Mouse (Mus musculus) small intestine, adult 2 months (tissue): ENCODE results near the gene AI597479. TPM values are rescaled to one million over a fixed set of nuclear protein-coding genes. Genes with fewer than 3 reads are reported as not detected.

ENCODE experiments used
- H3K27ac ChIP-seq: fragments of 200-500 bp; 2 replicates; pipeline ENCODE4 v1.5.1; 2012; ENCODE audit warnings: low read depth, low read length, control low read depth, inconsistent platforms; ENCODE audit not compliant: insufficient read depth
- H3K27me3 ChIP-seq: fragments of 200-500 bp; 2 replicates; pipeline ENCODE4 v1.6.1; 2012; ENCODE audit warnings: mild to moderate bottlenecking, moderate library complexity, low read length, inconsistent platforms; ENCODE audit not compliant: control insufficient read depth, insufficient read depth
- H3K36me3 ChIP-seq: fragments of 200-500 bp; 2 replicates; pipeline ENCODE4 v1.6.1; 2012; ENCODE audit warnings: mild to moderate bottlenecking, low read length, control low read depth, inconsistent platforms; ENCODE audit not compliant: control insufficient read depth, insufficient read depth
- H3K4me1 ChIP-seq: fragments of 200-500 bp; 2 replicates; pipeline ENCODE4 v1.6.1; 2012; ENCODE audit warnings: low read length, inconsistent platforms, mixed read lengths; ENCODE audit not compliant: control insufficient read depth, insufficient read depth, insufficient read length
- H3K4me3 ChIP-seq: fragments of 200-500 bp; 2 replicates; pipeline ENCODE4 v1.5.1; 2012; ENCODE audit warnings: low read depth, mild to moderate bottlenecking, control low read depth, inconsistent platforms, low read length, moderate library complexity
- CTCF ChIP-seq: fragments of 200-500 bp; IDR thresholded peaks from 2 replicates; pipeline ENCODE4 v1.5.1; 2012; ENCODE audit warnings: low read depth, mild to moderate bottlenecking, control low read depth, inconsistent platforms, low read length, moderate library complexity, mixed read lengths; ENCODE audit not compliant: insufficient replicate concordance, insufficient read length; ENCODE audit errors: extremely low read depth
- POLR2A ChIP-seq: fragments of 200-500 bp; IDR thresholded peaks from 2 replicates; pipeline ENCODE4 v1.6.1; 2012; ENCODE audit warnings: low read depth, mild to moderate bottlenecking, control low read depth, inconsistent platforms, low read length, moderate library complexity
- WGBS: fragments of 180-500 bp; shearing (Covaris S2); methylation state at CpG from one replicate; pipeline ENCODE4 v1.1.7; 2018; 5-methylcytosine and 5-hydroxymethylcytosine counted together
- polyA plus RNA-seq: library from polyadenylated mRNA; depleted of rRNA; stranded (reverse); fragments of >200 nt; gene quantifications from 2 replicates; pipeline ENCODE4 v1.2.3, GENCODE M21; 2012; rRNA removed

Gene AI597479
- polyA plus RNA-seq, 1 experiment = 1.6 TPM

DNA sequence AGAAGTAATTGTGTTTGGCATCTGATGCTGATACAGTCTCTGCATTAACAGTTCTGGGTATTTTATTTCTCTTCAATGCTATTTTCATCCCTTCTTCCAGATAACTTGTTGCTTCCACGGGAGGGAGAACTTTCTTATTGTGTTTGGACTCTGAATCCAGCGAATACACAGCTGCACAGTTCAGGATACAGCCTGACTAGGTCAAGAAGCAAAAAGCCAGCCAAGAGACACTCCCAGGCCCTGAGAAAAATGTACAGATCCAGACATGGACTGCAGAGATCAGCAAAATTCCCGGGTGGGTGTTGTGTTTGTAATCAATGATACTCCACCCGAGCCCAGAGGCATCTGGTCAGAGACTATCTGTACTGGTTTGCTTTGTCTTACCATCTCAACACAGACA is 60.9 kb downstream of the AI597479 start:
- no peak overlapping the region for H3K4me3 ChIP-seq
- H3K4me1 ChIP-seq = peaks cover 25% of the 10 kb centered on the region
- H3K36me3 ChIP-seq = no peaks in the 10 kb centered on the region
- TF ChIP-seq CTCF (no peak), POLR2A (no peak)
- peak overlapping the region; percentile 80 for H3K27ac ChIP-seq
- no peaks in the 10 kb centered on the region for H3K27me3 ChIP-seq
- WGBS = 16% methylated on average over 4 of the region's 4 CpGs

DNA sequence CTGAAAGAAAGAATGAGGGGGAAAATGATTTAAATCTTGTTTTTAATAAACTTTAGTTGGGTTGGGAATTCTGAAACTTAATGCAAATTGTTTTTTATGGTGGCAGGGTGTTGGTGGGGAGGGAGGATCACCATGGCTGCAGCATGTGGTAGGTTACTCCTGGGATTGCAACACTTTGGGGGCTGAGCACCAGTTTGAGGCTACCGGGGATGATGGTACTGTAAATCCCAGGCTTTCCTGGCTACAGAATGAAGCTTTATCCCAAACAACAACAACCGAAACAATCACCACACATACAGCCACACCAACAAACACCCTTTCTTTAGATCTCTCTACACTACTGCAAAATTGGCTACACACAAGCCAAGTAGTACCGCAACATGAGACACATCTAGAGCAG is 63.9 kb downstream of the AI597479 start:
- peak overlapping the region; percentile 59 for H3K27ac ChIP-seq
- no peaks in the 10 kb centered on the region for H3K36me3 ChIP-seq
- peak overlapping the region; percentile 22; the same call in 1 of the 2 replicates for H3K4me3 ChIP-seq
- 31% methylated on average over 3 of the region's 3 CpGs for WGBS
- TF ChIP-seq CTCF = no peak
- no peak for TF ChIP-seq POLR2A
- peaks cover 22% of the 10 kb centered on the region for H3K4me1 ChIP-seq
- H3K27me3 ChIP-seq = no peaks in the 10 kb centered on the region

- H3K27ac ChIP-seq = peak overlapping the region; percentile 76
- no peaks in the 10 kb centered on the region for H3K36me3 ChIP-seq
- no peak for TF ChIP-seq POLR2A
- TF ChIP-seq CTCF = no peak
- H3K4me1 ChIP-seq = peaks cover 22% of the 10 kb centered on the region
- WGBS = 2% methylated on average over 6 of the region's 6 CpGs
- peak overlapping the region; percentile 78 for H3K4me3 ChIP-seq
- H3K27me3 ChIP-seq = no peaks in the 10 kb centered on the region
Measured at GRCm38 (mm10) chr1:43163084-43163466, 64.6 kb downstream of the AI597479 start.

GRCm38 (mm10) chr1:43163467-43164418 is 65.2 kb downstream of the AI597479 start:
- Histone ChIP-seq H3K36me3 (no peaks in the 10 kb centered on the region), H3K27ac (peak overlapping the region; percentile 76), H3K4me1 (peaks cover 26% of the 10 kb centered on the region), H3K27me3 (no peaks in the 10 kb centered on the region), H3K4me3 (peak overlapping the region; percentile 78)
- TF ChIP-seq POLR2A (peak; percentile 47; the same call in 1 of the 2 replicates), CTCF (no peak)
- 4% methylated on average over 58 of the region's 61 CpGs for WGBS

DNA sequence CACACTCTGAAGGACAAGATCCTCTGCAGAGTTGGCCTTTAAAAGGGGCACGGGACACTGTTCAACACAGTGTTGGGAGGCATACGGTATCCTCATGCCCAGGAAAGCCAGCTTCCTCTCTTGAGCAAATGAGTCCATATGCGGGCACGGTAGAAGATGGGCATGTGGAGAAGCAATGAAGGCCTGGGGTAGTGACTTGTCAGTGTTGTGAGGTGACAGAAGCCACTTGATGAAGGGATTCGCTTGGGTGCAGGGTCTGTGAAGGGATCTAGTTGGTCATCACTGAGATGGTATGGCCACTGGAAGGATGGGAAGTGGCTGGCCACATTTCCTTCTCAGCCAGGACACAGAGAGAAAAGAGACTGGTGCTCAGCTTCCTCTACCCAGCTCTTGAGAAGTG is 66.1 kb downstream of the AI597479 start:
- Histone ChIP-seq H3K4me1 (peaks cover 30% of the 10 kb centered on the region), H3K36me3 (no peaks in the 10 kb centered on the region), H3K27me3 (no peaks in the 10 kb centered on the region), H3K4me3 (no peak overlapping the region), H3K27ac (0 out of 2 replicates have a peak overlapping the region, but pooled peaks have one; percentile 76)
- 94% methylated on average over 5 of the region's 5 CpGs for WGBS
- no peak for TF ChIP-seq POLR2A
- TF ChIP-seq CTCF = no peak

Other genes starting within 250 kb of the AI597479 start
- 8.4 and 16.2 TPM in 2 replicates for gene Mrps9, start 247.5 kb upstream of the AI597479 start, polyA plus RNA-seq
- 0.09 and 0.48 TPM in 2 replicates for gene Gpr45, start 145.8 kb upstream of the AI597479 start, polyA plus RNA-seq
- gene Tgfbrap1, start 73 bp upstream of the AI597479 start, polyA plus RNA-seq = 7.6 and 11.1 TPM in 2 replicates
- gene Fhl2, start 98.3 kb downstream of the AI597479 start, polyA plus RNA-seq = 33.4 and 56.9 TPM in 2 replicates